Mouse (Mus musculus): Measurements from ENCODE around the gene Gck. TPM values are rescaled to one million over a fixed set of nuclear protein-coding genes. Genes with fewer than 3 reads are reported as not detected.

Gene Gck
- polyA plus RNA-seq, 1 experiment from 2014 or later = 0.48 TPM

GRCm38 (mm10) chr11:5966751-5967150, 16.9 kb upstream of the Gck start:
- peaks cover 29% of the 10 kb centered on the region for H3K36me3 ChIP-seq (ENCODE audit: control insufficient read depth, insufficient read depth)
- H3K27me3 ChIP-seq (ENCODE audit: control insufficient read depth, insufficient read depth, low read depth, low read length) = no peaks in the 10 kb centered on the region
- H3K9me3 ChIP-seq (replicated peaks; ENCODE audit: control insufficient read depth, low read length) = no peaks in the 10 kb centered on the region
- no peak overlapping the region for H3K4me2 ChIP-seq (ENCODE audit: low read depth, low read length)
- H3K27ac ChIP-seq (ENCODE audit: low read length) = no peak overlapping the region
- no peak for ATAC-seq (ENCODE audit: low read depth)
- WGBS (ENCODE audit: insufficient replicate concordance) = 65% methylated on average over 3 of the region's 3 CpGs
- H3K4me3 ChIP-seq (ENCODE audit: low read depth, low read length) = no peak overlapping the region
- no peaks in the 10 kb centered on the region for H3K4me1 ChIP-seq (ENCODE audit: control insufficient read depth, low read depth, low read length)
- no peak overlapping the region for H3K9ac ChIP-seq (ENCODE audit: low read depth, low read length)

GRCm38 (mm10) chr11:5965865-5966264, 16.0 kb upstream of the Gck start:
- 86% methylated on average over 11 of the region's 11 CpGs for WGBS (ENCODE audit: insufficient replicate concordance)
- no peaks in the 10 kb centered on the region for H3K4me1 ChIP-seq (ENCODE audit: control insufficient read depth, low read depth, low read length)
- H3K27ac ChIP-seq (ENCODE audit: low read length) = no peak overlapping the region
- H3K27me3 ChIP-seq (ENCODE audit: control insufficient read depth, insufficient read depth, low read depth, low read length) = no peaks in the 10 kb centered on the region
- peaks cover 33% of the 10 kb centered on the region for H3K36me3 ChIP-seq (ENCODE audit: control insufficient read depth, insufficient read depth)
- H3K4me2 ChIP-seq (ENCODE audit: low read depth, low read length) = no peak overlapping the region
- H3K9ac ChIP-seq (ENCODE audit: low read depth, low read length) = no peak overlapping the region
- no peaks in the 10 kb centered on the region for H3K9me3 ChIP-seq (replicated peaks; ENCODE audit: control insufficient read depth, low read length)
- H3K4me3 ChIP-seq (ENCODE audit: low read depth, low read length) = no peak overlapping the region
- no peak for ATAC-seq (ENCODE audit: low read depth)

DNA sequence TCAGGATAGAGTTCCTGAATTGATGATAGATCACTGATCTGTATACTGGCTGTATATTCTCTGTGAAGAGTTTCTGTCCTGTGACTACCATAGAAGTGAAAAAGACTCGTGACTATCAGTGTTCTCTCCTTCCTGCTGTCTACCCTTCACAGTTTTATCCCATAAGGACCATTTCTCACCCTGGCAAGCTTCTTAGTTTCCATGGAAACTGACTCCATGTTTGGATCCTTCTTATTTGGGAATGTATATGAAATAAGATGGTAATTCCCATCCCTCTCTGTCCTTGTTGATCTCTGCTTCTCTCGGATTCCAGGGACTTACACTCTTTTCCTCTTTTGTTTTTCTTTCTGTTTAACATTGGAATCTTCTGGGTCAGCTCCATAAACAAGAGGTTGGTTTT, 10.2 kb upstream of the Gck start:
- Histone ChIP-seq H3K4me3 (ENCODE audit: low read depth, low read length) (no peak overlapping the region), H3K27ac (ENCODE audit: low read length) (no peak overlapping the region), H3K27me3 (ENCODE audit: control insufficient read depth, insufficient read depth, low read depth, low read length) (no peaks in the 10 kb centered on the region), H3K4me2 (ENCODE audit: low read depth, low read length) (no peak overlapping the region), H3K9me3 (replicated peaks; ENCODE audit: control insufficient read depth, low read length) (no peaks in the 10 kb centered on the region), H3K36me3 (ENCODE audit: control insufficient read depth, insufficient read depth) (peaks cover 34% of the 10 kb centered on the region), H3K9ac (ENCODE audit: low read depth, low read length) (no peak overlapping the region), H3K4me1 (ENCODE audit: control insufficient read depth, low read depth, low read length) (peaks cover 9% of the 10 kb centered on the region)
- 46% methylated on average over 2 of the region's 2 CpGs for WGBS (ENCODE audit: insufficient replicate concordance)
- ATAC-seq (ENCODE audit: low read depth) = no peak

DNA sequence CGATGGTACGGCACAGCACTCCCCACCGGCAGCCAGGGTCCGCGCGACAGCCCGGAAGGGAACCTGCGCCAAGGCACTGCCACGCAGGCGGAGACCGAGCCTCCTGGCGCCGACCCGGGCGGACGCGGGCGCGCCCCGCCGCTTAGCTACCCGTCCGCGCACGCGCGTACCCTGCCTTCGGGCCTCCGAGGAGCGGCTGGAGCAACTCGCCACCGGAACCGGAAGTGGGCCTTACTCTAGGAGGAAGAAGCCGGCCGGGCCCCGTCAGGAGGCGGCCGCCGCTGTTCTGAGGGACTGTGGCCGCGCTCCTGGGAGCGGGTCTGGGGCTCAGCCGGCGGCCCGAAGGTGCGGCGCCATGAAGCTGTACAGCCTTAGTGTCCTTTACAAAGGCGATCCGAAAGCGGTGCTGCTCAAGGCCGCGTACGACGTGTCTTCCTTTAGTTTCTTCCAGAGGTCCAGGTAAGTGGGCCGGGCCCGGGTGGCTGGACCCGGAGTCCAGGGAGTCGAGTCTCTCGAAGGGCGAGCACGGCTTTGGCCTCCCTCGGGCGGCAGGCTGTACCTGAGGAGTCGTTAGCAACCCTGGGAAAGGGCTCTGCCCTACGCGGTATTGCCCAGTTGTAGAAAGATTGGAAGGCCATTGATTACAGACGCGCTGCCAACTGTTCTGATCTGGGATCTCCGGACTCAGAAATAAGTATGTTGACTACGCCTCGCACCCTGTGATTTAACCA, 5.8 kb upstream of the Gck start, which contains the start of gene Ykt6:
Gene Ykt6, plus strand, starts transcription at position 148 of the 731 bp plus-strand sequence.
- Histone ChIP-seq H3K9ac (ENCODE audit: low read depth, low read length) (peak within 1 kb of the TSS; percentile 94), H3K4me1 (ENCODE audit: control insufficient read depth, low read depth, low read length) (peaks cover 14% of the 10 kb centered on the region), H3K9me3 (replicated peaks; ENCODE audit: control insufficient read depth, low read length) (no peaks in the 10 kb centered on the region), H3K27ac (ENCODE audit: low read length) (peak within 1 kb of the TSS; percentile 79), H3K4me2 (ENCODE audit: low read depth, low read length) (peak within 1 kb of the TSS; percentile 87), H3K27me3 (ENCODE audit: control insufficient read depth, insufficient read depth, low read depth, low read length) (no peaks in the 10 kb centered on the region), H3K4me3 (ENCODE audit: low read depth, low read length) (peak within 1 kb of the TSS; percentile 99), H3K36me3 (ENCODE audit: control insufficient read depth, insufficient read depth) (peaks cover 6% of the 10 kb centered on the region)
- under 1% methylated on average over 70 of the region's 71 CpGs for WGBS (ENCODE audit: insufficient replicate concordance)
- ATAC-seq (ENCODE audit: low read depth) = peak; percentile 97

GRCm38 (mm10) chr11:5954965-5955504, 5.2 kb upstream of the Gck start:
- peak overlapping the region; percentile 79 for H3K27ac ChIP-seq (ENCODE audit: low read length)
- H3K36me3 ChIP-seq (ENCODE audit: control insufficient read depth, insufficient read depth) = no peaks in the 10 kb centered on the region
- peak overlapping the region; percentile 87 for H3K4me2 ChIP-seq (ENCODE audit: low read depth, low read length)
- H3K27me3 ChIP-seq (ENCODE audit: control insufficient read depth, insufficient read depth, low read depth, low read length) = no peaks in the 10 kb centered on the region
- peak overlapping the region; percentile 94 for H3K9ac ChIP-seq (ENCODE audit: low read depth, low read length)
- peaks cover 14% of the 10 kb centered on the region for H3K4me1 ChIP-seq (ENCODE audit: control insufficient read depth, low read depth, low read length)
- ATAC-seq (ENCODE audit: low read depth) = peak; percentile 40
- no peaks in the 10 kb centered on the region for H3K9me3 ChIP-seq (replicated peaks; ENCODE audit: control insufficient read depth, low read length)
- WGBS (ENCODE audit: insufficient replicate concordance) = 4% methylated on average over 7 of the region's 7 CpGs
- H3K4me3 ChIP-seq (ENCODE audit: low read depth, low read length) = peak overlapping the region; percentile 99

DNA sequence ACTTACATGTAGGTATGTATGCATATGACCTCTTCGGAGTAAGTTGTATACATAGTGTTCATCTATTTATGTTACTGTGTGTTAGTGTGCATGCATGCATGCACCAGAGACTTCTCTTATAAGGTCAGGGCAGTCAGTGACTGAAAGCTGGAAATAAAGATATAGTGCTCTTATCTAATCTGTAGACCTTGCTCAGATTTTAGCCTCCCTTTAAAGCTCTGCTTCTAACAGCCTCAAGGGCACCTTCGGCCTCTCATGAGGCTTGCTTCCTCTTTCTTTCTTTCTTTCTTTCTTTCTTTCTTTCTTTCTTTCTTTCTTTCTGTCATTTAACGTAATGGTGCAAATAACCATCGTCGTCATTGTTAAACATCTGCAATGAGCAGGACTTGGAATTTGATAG, 4.6 kb upstream of the Gck start:
- no peaks in the 10 kb centered on the region for H3K27me3 ChIP-seq (ENCODE audit: control insufficient read depth, insufficient read depth, low read depth, low read length)
- H3K4me3 ChIP-seq (ENCODE audit: low read depth, low read length) = no peak overlapping the region
- no peak for ATAC-seq (ENCODE audit: low read depth)
- no peak overlapping the region for H3K9ac ChIP-seq (ENCODE audit: low read depth, low read length)
- no peaks in the 10 kb centered on the region for H3K36me3 ChIP-seq (ENCODE audit: control insufficient read depth, insufficient read depth)
- H3K27ac ChIP-seq (ENCODE audit: low read length) = no peak overlapping the region
- H3K9me3 ChIP-seq (replicated peaks; ENCODE audit: control insufficient read depth, low read length) = no peaks in the 10 kb centered on the region
- H3K4me1 ChIP-seq (ENCODE audit: control insufficient read depth, low read depth, low read length) = peaks cover 14% of the 10 kb centered on the region
- H3K4me2 ChIP-seq (ENCODE audit: low read depth, low read length) = peak overlapping the region; percentile 87; the same call in 1 of the 2 replicates
- WGBS (ENCODE audit: insufficient replicate concordance) = 57% methylated on average over 5 of the region's 5 CpGs

DNA sequence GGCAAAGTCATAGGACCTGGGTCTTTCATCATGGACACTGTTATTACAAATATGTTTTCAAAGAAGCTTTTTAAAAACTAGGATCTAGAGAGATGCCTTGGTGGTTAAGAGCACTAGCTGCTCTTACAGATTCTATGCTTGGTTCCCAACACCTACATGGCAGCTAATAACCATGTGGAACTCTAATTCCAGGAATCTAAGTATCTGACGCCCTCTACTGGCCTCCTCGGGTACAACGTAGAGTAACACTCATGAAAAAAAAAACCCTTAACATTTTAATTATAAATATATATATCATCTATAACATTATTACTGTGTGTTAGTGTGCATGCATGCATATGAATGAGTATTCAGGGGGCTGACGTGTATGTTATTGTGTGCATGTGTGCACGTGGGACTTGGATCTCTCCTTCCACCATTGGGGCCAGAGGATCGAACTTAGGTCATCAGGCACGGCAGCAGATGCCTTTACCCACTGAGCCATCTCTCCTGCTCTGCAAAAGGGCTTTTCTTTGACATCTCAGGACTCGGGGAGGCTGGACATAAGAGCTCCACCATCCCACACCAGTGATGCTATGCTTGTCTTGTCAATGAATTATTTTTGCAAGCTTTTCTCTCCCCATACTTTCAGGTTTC, 3.4 kb upstream of the Gck start:
- no peak for ATAC-seq (ENCODE audit: low read depth)
- no peak overlapping the region for H3K9ac ChIP-seq (ENCODE audit: low read depth, low read length)
- H3K27ac ChIP-seq (ENCODE audit: low read length) = no peak overlapping the region
- no peak overlapping the region for H3K4me2 ChIP-seq (ENCODE audit: low read depth, low read length)
- WGBS (ENCODE audit: insufficient replicate concordance) = 31% methylated on average over 8 of the region's 8 CpGs
- H3K4me3 ChIP-seq (ENCODE audit: low read depth, low read length) = no peak overlapping the region
- no peaks in the 10 kb centered on the region for H3K27me3 ChIP-seq (ENCODE audit: control insufficient read depth, insufficient read depth, low read depth, low read length)
- no peaks in the 10 kb centered on the region for H3K9me3 ChIP-seq (replicated peaks; ENCODE audit: control insufficient read depth, low read length)
- H3K36me3 ChIP-seq (ENCODE audit: control insufficient read depth, insufficient read depth) = no peaks in the 10 kb centered on the region
- H3K4me1 ChIP-seq (ENCODE audit: control insufficient read depth, low read depth, low read length) = peaks cover 14% of the 10 kb centered on the region

DNA sequence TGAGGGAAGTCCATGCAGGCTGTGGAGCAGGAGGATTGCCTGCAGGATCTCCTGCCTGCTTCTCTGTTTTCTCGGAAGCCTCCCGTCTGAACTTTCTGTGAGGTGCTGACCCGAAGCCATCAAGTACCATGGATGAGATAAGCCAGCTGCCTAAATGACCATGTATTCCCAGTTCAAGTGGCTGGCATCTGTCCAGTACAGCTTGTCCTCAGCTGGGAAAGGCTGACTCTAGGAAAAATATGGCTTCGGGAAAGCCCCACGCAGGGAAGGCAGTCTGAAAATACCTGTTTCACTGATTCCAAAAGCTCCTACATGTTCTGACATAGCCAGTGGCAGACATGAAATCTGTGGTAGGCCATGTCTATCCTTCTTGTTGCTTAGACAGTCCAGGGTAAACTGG, 2.6 kb upstream of the Gck start:
- no peak overlapping the region for H3K4me2 ChIP-seq (ENCODE audit: low read depth, low read length)
- peaks cover 14% of the 10 kb centered on the region for H3K4me1 ChIP-seq (ENCODE audit: control insufficient read depth, low read depth, low read length)
- H3K27me3 ChIP-seq (ENCODE audit: control insufficient read depth, insufficient read depth, low read depth, low read length) = no peaks in the 10 kb centered on the region
- no peaks in the 10 kb centered on the region for H3K36me3 ChIP-seq (ENCODE audit: control insufficient read depth, insufficient read depth)
- no peak overlapping the region for H3K9ac ChIP-seq (ENCODE audit: low read depth, low read length)
- no peak for ATAC-seq (ENCODE audit: low read depth)
- 71% methylated on average over 5 of the region's 5 CpGs for WGBS (ENCODE audit: insufficient replicate concordance)
- no peak overlapping the region for H3K4me3 ChIP-seq (ENCODE audit: low read depth, low read length)
- H3K9me3 ChIP-seq (replicated peaks; ENCODE audit: control insufficient read depth, low read length) = no peaks in the 10 kb centered on the region
- no peak overlapping the region for H3K27ac ChIP-seq (ENCODE audit: low read length)

Measured in liver, embryonic 16.5 days (tissue).